Mouse (Mus musculus) kidney, adult 2 months (tissue): ENCODE data around the gene Dpyd. TPM values are rescaled to one million over a fixed set of nuclear protein-coding genes. Genes with fewer than 3 reads are reported as not detected.
A peak's percentile ranks its signal among the peaks of the same experiment; 100 is the strongest.

Source experiments
- DNase-seq: peaks from one replicate; pipeline ENCODE4 v3.0.0; 2021
- H3K27ac ChIP-seq: fragments of 200-500 bp; 2 replicates; pipeline ENCODE4 v1.5.1; 2012; ENCODE audit warnings: low read depth, low read length, control low read depth, inconsistent platforms; ENCODE audit not compliant: insufficient read depth
- H3K27me3 ChIP-seq: fragments of 200-500 bp; replicated peaks from 2 replicates; pipeline ENCODE4 v1.6.1; 2012; ENCODE audit warnings: mild to moderate bottlenecking, moderate library complexity, low read length, inconsistent platforms; ENCODE audit not compliant: control insufficient read depth, insufficient read depth
- H3K36me3 ChIP-seq: fragments of 200-500 bp; 2 replicates; pipeline ENCODE4 v1.6.1; 2012; ENCODE audit warnings: mild to moderate bottlenecking, moderate library complexity, low read length, inconsistent platforms; ENCODE audit not compliant: control insufficient read depth, insufficient read depth
- H3K4me1 ChIP-seq: fragments of 200-500 bp; 2 replicates; pipeline ENCODE4 v1.6.1; 2011; ENCODE audit warnings: low read length; ENCODE audit not compliant: control insufficient read depth, insufficient read depth
- H3K4me3 ChIP-seq: fragments of 200-500 bp; 2 replicates; pipeline ENCODE4 v1.5.1; 2011; ENCODE audit warnings: mild to moderate bottlenecking, low read depth, low read length, control low read depth; ENCODE audit not compliant: insufficient read depth
- CTCF ChIP-seq: fragments of 200-500 bp; conservative IDR thresholded peaks from 2 replicates; pipeline ENCODE4 v1.5.1; 2011; ENCODE audit warnings: low read depth, mild to moderate bottlenecking, control low read depth, low read length, moderate library complexity, mixed read lengths; ENCODE audit not compliant: insufficient read depth, insufficient read length
- POLR2A ChIP-seq: fragments of 200-500 bp; IDR thresholded peaks from one replicate; pipeline ENCODE4 v1.6.1; 2011; ENCODE audit warnings: low read depth, low read length, control low read depth
- WGBS: fragments of 180-500 bp; shearing (Covaris S2); methylation state at CpG from one replicate; pipeline ENCODE4 v1.1.7; 2018; 5-methylcytosine and 5-hydroxymethylcytosine counted together
- polyA plus RNA-seq: library from polyadenylated mRNA; depleted of rRNA; stranded (reverse); fragments of >200 nt; gene quantifications from 2 replicates; pipeline ENCODE4 v1.2.3, GENCODE M21; 2012

Gene Dpyd
- polyA plus RNA-seq, 1 experiment = 18.6 TPM

GRCm38 (mm10) chr3:119095223-119095886, 533.4 kb downstream of the Dpyd start:
- DNase-seq = no peak
- TF ChIP-seq CTCF (no peak), POLR2A (no peak)
- no peaks in the 10 kb centered on the region for H3K27me3 ChIP-seq
- no peak overlapping the region for H3K4me3 ChIP-seq
- H3K27ac ChIP-seq = no peak overlapping the region
- H3K36me3 ChIP-seq = no peaks in the 10 kb centered on the region
- no peaks in the 10 kb centered on the region for H3K4me1 ChIP-seq
- 83% methylated on average over 5 of the region's 5 CpGs for WGBS

DNA sequence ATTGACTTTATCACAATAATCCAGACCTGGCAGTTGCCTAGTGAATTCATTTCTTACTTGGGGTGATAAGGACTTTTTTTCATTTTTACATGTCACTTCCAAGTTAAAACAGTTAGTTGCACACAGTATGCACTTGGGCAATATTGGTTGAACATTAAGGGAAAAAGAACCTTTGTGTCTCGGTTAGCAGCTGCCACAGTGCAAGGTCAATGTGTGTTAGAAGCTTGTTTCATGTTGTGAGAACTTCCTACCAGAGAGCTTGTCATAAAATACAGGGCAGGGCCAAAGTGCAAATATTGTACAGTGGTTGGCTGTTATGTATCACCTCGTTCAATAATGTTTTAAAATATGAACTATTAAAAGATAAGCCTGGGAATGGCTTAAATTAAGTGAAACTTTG, 564.1 kb downstream of the Dpyd start:
- no peak overlapping the region for H3K27ac ChIP-seq
- WGBS = 21% methylated on average over 2 of the region's 2 CpGs
- no peak overlapping the region for H3K4me3 ChIP-seq
- peaks cover 3% of the 10 kb centered on the region; the same call in 1 of the 2 replicates for H3K4me1 ChIP-seq
- H3K36me3 ChIP-seq = no peaks in the 10 kb centered on the region
- DNase-seq = peak; percentile 56
- no peak for TF ChIP-seq CTCF
- no peak for TF ChIP-seq POLR2A
- no peaks in the 10 kb centered on the region for H3K27me3 ChIP-seq

GRCm38 (mm10) chr3:119128076-119128475, 566.1 kb downstream of the Dpyd start:
- H3K36me3 ChIP-seq = no peaks in the 10 kb centered on the region
- peaks cover 3% of the 10 kb centered on the region; the same call in 1 of the 2 replicates for H3K4me1 ChIP-seq
- H3K27ac ChIP-seq = no peak overlapping the region
- 59% methylated on average over 1 of the region's 1 CpGs for WGBS
- H3K4me3 ChIP-seq = no peak overlapping the region
- H3K27me3 ChIP-seq = no peaks in the 10 kb centered on the region
- TF ChIP-seq POLR2A (no peak), CTCF (no peak)
- no peak for DNase-seq

DNA sequence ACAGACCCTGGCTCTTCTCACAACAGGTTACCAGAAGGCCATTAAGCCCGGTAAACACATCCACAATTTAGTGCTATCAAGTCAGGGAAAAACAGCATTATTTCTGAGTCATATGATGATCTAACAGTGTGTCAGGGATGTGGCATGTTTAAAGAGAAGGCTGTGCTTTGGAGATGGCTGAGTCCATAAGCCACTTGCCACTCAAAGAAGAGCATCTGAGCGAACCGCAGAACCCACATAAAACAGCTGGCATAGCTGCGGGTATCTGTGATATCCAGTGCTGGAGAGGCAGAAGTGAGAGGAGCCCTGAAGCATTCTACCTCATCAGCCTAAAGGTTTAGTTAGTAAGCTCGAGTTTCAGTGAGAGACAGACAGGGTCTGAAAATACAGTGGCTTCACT, 581.1 kb downstream of the Dpyd start:
- WGBS = 68% methylated on average over 5 of the region's 5 CpGs
- TF ChIP-seq POLR2A = no peak
- no peak for TF ChIP-seq CTCF
- Histone ChIP-seq H3K4me1 (no peaks in the 10 kb centered on the region), H3K36me3 (no peaks in the 10 kb centered on the region), H3K27me3 (no peaks in the 10 kb centered on the region), H3K27ac (no peak overlapping the region), H3K4me3 (no peak overlapping the region)
- no peak for DNase-seq

DNA sequence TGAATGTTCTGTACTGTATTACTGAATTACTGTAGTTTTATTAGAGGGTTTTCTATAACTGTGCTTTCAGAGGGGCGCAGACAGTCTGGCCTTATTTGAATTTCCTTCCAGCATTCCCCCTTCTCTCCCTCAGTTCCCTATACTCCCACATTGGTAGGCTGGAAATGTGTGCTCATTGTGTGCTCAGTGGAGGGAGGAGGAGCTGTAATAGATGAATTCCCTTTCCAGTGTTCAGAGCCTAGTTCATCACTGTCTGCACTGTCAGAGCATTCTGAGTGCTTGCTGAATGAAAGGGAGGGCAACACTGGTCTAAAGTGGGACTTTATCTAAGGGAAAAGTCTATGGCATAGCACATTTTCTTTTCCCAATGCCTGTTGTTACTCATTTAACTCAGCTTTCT, 582.9 kb downstream of the Dpyd start:
- H3K36me3 ChIP-seq = no peaks in the 10 kb centered on the region
- 92% methylated on average over 1 of the region's 1 CpGs for WGBS
- TF ChIP-seq POLR2A = no peak
- H3K4me1 ChIP-seq = no peaks in the 10 kb centered on the region
- DNase-seq = no peak
- H3K27me3 ChIP-seq = no peaks in the 10 kb centered on the region
- no peak overlapping the region for H3K27ac ChIP-seq
- H3K4me3 ChIP-seq = no peak overlapping the region

DNA sequence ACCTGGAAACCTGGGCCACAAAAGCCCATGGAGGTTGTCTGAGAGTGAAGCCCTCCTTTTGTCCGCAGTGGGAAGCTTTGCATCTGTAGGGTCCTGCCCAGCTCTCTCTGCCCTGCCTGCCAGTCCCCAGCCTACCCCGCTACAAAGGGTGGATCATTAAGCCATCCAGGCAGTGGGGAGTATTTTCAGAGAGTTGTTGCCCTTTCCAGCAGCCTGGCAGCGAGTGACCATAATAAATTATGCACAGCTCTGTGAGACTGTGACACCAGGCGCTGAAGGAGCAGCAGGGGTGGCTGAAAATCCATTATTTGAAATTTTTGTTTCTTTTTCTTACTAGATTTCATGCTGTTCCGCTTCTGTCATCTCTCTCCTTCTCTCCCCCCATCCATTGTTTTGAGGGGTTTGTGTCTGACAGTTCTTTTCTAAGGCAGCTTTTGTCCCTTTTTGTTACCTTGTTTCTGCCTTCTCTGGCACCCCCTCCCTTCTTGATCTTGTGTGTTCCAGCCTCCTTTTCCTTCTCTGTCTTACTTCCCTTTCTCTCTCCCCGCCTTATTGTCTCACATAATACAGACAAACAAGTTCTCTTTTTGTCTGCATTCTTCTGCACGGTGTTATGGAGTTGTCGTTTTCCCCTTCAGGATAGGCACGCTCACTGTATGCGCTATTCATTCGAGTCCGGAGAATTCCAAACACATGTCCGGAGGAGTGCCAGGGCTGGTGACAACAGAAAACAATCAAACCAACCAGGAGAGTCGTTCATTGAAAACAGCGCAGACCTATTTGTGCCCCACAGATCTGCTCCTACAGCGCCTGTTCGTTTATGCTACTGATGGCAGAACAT, 592.9 kb downstream of the Dpyd start:
- no peak for TF ChIP-seq CTCF
- no peak for TF ChIP-seq POLR2A
- H3K27ac ChIP-seq = no peak overlapping the region
- WGBS = 31% methylated on average over 17 of the region's 17 CpGs
- DNase-seq = no peak
- no peaks in the 10 kb centered on the region for H3K36me3 ChIP-seq
- no peak overlapping the region for H3K4me3 ChIP-seq
- no peaks in the 10 kb centered on the region for H3K27me3 ChIP-seq
- H3K4me1 ChIP-seq = no peaks in the 10 kb centered on the region

GRCm38 (mm10) chr3:119158670-119159069, 596.7 kb downstream of the Dpyd start:
- no peak for TF ChIP-seq CTCF
- TF ChIP-seq POLR2A = no peak
- DNase-seq = no peak
- Histone ChIP-seq H3K4me1 (no peaks in the 10 kb centered on the region), H3K27me3 (no peaks in the 10 kb centered on the region), H3K27ac (no peak overlapping the region), H3K4me3 (no peak overlapping the region), H3K36me3 (no peaks in the 10 kb centered on the region)
- 87% methylated on average over 4 of the region's 4 CpGs for WGBS
